Mouse (Mus musculus) lung, postnatal 0 days (tissue): Measurements from ENCODE around the gene Zfp207.

ENCODE experiments used
- CTCF ChIP-seq: IDR thresholded peaks from 2 replicates; pipeline ENCODE4 v1.5.1; 2016; ENCODE audit warnings: antibody characterized with exemption, mild to moderate bottlenecking
- EP300 ChIP-seq: IDR thresholded peaks from 2 replicates; pipeline ENCODE4 v1.6.1; 2016; ENCODE audit warnings: antibody characterized with exemption, mild to moderate bottlenecking, control low read depth

DNA sequence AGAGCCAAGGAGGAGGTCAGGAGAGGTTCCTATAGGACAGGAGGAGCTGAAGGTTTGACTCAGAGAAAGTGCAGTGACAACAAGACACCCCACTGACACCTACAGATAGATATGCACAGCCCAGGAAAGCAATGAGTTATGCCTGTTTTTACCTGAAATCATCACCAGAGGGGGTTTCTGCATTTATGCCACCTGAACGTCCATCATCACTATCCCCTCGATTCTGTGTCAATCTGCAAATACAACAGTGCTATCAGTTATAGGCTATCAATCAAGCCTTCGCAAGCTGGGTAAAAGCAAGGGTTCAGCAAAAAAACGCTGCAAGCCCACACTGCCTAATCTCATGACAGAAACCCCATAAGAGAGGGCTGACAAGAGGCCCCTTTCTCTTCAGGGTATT, 6.4 kb upstream of the Zfp207 start:
- TF ChIP-seq CTCF (no peak; the same call in 1 of the 2 replicates), EP300 (no peak)
